Mouse (Mus musculus) mouse embryonic stem cell (cell line): Measurements from ENCODE around the gene Gm10961.

Experiments
- in situ Hi-C, 2 experiments: fragments of 300-500 bp; cut with MboI; formaldehyde crosslinking; loops; 1 replicate in 1 of 2; 3 replicates in 1 of 2; pipeline ENCODE4 v1.14.3; 2019 to 2020; ENCODE audit warnings: low sequenced_read_pairs in 2 of 2, low pct_unique_long_range_greater_than_20kb in 1 of 2, mixed read lengths in 1 of 2; ENCODE audit not compliant: unreplicated experiment in 1 of 2

Gm10961 gene

DNA sequence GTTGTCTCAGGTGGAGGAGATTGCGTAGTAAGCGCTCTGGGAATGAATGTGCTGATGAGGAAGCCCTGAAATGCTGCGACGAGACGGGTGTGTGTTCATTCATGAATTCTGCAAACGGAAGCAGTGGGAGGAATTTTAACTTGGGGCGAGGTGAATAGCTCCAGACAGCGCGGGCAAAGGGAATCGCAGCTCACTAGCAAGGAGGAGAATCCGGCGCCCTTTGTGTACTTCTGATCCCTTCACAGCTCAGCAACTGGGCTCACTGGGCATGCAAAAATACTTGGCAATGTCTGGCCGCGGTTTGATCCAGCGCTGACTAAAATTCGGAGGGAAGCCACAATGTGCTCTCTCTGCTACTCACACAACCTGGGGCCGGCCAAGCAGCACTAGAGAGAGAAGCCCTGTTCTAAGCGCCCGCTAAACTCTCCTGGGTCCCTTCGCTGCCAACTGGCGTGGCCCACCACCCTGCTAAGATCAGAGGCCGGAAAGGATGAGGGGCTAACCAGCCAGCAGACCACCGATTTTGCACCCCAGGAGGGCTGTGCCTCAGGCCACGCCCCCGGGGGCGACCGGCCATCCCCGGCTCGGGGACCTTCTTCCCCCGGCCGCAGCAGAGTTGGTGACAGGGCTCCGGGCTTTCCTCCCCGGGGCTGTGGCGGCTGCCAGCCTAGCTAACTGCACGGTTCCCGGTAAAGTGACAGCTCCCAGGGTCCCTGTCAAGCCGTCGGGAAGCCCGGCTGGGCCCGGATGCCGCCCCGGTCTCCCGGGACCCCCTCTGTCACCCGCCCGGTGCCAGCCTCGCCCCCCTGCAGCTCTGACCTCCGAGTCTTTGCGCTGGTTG lies at the start of gene Gm10961:
Gene Gm10961 (plus strand): TSS at position 641 of the 841 bp plus-strand sequence.
- in situ Hi-C loops: no loop called here

DNA sequence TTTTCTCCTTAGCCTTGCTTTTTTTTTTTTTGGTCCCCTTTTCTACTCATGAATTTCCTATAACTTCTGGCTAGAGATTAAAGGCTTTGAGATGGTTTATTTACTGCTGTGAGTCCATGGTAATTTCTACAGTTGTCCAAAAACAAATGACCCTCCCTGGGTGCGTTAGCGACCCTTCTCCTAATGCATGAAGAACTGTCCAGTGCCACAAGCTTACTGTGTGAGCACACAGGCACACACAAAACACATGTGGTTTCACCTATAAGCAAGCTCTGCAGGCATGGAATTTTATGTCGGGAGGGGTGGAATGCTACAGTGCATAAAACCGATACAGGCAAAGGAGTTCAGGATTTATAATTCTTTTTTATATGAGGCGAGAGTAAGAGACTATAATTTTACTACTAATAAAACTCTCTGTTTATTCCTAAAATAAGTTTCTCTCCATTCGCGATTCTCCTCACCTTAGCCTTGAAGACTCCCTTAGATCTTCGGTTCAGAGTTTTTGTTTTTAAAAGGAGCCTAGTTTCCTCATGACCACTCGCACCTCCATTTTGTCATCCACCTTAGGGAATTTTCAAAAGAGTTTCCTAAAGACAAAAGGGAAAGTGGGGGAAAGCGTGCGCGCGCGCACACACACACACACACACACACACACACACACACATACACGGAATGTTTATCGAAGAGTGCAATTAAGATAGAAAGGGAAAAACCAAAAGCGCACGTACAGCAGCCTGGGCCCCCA lies 48.8 kb upstream of the Gm10961 start:
- in situ Hi-C loops: no loop called here

DNA sequence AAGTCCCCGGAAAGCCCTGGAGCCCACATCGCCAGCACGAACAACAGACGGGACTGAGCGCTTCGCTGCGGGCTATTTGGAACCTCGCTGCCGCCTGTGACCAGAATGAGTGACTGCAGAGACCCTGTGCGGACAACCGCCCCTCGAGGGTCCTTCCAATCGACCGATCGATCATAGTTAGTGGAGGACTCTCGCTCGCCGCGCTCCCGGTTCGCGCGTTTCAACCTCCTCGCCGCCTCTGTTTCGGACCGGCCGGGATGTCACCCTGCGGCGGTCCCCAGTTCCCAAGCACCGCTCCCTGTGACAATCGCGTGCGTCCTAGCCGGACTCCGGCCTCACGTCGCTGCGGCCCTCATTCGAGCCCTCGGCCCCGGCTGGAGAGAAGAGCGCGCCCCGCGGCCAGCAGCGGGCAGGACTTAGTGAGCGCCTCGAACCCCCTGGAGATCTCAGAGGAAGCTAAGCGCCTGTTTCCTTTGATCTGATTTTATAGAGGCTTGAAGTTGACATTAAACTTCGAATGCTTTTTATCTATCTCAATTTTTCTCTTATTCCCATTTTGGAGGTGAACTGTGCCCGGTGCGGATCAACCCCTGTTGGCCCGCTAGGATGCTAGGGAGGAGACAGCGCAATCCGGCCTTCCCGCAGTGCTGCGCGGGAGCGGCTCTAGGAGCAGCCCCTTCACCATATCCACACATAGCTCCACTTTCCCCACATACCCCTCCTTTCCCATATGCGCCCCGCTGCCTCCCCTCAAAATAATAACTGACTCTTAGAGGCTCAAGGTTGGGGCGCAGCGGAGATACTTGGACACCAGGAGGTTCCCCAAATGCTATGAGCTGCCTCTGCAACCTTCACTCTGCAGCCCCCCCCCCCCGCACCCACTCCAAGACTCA lies 48.0 kb upstream of the Gm10961 start:
- in situ Hi-C loops: no loop called here

DNA sequence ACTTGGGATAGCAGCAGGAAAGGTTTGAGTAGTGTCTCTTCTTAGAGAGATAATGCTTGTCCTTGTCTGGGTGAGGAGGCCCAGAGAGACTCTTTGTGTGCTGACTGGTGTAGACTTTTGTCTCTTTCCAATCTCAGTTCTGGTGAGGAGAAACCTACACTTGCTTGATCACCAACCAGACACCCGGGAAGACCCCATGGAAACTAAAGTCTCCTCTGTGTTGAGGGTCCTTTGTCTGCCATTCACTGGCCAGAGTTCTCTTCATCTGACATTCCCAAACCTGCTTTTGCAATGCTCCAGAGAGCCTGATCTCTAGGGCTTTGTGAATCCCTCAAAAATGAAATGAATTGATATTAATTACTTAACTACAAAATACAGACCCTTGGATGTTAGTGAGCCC lies 47.2 kb upstream of the Gm10961 start:
- in situ Hi-C loops: no loop called here

DNA sequence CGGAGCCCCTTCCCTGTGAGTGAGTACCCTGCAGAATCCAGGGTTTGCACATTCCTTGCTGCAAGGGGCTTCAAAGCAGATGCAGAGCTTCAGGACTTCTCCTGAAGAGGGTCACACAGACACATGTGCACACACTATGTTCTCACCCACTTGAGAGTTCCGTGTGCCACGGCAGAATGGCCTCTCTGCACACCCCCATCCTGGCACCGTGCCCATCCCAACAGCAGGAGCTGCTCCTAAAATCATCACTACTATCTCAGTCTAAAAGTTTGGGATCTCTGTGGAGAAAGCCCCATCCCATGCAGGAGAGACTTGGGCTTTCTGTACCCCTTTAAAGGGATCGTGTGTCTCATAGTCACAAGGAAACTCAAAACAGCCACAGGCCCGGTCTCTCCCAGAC lies 44.6 kb upstream of the Gm10961 start:
- in situ Hi-C loops: no loop called here

DNA sequence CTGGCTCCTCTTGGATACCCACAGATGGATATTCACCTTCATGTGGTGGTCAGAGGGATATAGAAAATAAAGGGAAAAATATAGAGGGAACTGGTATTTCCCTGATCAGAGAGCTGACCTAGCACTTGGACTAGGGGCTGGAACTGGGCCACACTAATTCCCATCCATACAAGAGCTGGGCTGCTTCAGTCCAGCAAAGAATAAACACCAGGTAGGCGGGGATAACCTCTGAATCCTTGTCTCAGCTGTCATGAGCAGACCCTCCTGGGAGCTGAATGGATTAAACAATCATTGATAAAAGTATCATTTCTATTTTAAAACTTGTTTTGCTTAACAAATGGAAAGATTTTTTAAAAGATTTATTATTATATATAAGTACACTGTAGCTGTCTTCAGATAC lies 39.5 kb upstream of the Gm10961 start:
- in situ Hi-C loops: no loop called here

DNA sequence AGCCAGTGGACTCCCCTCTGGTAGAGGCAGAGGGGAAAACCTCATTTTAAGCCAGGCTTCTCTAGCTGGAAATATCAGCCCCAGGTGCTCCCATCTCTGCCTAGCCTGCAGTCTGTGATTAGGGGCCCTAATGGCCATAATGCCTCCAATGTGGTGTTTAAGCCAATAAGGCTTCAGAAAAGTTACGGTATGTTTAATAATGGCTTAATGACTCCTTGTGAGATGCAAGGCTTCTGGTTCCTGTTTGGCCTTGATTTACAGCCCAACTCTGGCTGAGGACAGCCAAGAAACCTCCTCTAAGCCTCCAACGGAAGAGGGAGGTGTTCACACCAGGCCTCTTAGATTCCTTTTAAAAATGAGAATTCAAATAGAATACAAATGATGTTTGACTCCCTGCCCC lies 37.5 kb upstream of the Gm10961 start:
- in situ Hi-C loops: no loop called here

DNA sequence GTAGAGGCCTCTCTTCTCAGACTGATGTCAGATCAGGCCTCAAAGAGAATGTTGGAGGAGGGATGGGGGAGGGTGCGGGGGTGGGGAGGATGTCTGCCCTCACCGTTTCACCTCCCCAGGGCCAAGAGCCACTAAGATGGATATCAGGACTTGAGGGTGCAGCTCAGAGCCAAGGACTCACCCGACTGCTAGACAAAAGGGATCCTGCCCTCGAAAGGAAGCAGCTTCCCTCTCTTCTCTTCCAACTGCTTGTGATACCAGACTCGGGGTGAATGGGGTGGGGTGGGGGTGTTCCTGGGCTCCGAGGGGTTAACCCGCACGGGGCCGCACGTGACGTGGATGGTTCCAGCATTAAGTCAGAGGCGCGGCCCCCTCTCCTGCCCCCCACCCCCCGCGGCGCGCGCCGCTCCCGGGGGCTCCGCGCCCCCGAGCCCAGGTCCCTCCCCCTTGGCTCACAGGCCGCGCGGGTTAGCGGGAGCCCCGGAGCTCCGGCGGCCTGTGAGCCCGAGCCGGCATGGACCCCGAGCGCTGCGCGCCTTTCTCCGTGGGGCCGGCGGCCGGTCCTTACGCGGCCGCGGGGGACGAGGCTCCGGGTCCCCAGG lies 36.4 kb upstream of the Gm10961 start, which contains the start of gene Alx3:
Gene Alx3 (plus strand): TSS at position 370 of the 602 bp plus-strand sequence.
- in situ Hi-C loops: no loop called here

DNA sequence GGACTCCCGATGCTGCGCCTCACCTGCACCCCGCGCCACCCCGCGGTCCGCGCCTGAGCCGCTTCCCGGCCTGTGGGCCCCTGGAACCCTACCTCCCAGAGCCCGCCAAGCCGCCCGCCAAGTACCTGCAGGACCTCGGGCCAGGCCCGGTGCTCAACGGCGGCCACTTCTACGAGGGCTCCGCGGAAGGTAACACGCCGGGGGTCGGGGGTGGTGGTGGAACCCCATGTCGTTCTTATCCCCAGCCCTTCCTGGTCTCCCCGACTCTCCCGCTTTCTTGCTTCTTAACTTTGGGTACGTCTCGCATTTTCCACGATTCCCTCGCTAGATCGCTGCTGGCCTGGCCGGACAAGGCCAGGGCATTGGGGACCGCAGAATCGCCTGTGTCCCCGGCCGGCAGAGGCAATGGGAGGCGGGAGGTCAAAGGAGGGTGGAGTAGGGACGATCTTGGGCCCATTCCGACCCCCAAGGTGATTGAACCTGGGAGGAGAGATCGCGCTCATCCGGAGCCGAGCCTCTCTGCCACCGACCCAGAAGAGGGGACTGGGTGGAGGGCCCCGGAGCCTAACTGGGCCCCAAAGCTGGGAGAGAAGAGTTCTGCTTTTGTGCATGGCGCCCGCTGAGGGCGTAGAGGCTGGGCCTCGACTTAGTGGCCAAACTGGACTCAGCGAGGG lies 35.7 kb upstream of the Gm10961 start:
- in situ Hi-C loops: no loop called here

DNA sequence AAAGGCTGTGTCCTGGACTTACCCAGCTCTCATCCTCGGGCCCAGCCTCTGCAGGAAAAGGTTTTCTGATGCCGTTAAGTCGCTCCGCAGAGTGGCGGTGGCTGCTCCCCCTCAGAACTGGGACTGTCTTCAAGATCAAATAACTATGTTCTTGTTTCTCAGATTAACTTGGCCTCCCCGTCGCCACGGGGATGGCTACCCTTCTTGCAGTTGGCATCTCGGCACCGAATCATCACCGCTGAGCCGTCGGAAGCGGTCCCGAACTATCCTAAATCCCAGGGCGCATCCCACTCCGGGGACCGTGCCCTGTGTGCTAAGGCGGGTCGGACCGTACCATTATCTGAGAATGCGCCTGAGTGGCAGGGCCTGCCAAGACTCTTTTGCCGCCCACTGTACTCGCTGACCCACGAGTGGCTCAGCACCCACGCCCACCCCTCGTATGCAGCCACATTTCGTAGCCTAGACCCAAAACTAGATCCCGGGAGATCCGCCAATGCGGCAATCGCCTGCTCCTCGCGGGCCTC lies 35.1 kb upstream of the Gm10961 start:
- in situ Hi-C loops: no loop called here

DNA sequence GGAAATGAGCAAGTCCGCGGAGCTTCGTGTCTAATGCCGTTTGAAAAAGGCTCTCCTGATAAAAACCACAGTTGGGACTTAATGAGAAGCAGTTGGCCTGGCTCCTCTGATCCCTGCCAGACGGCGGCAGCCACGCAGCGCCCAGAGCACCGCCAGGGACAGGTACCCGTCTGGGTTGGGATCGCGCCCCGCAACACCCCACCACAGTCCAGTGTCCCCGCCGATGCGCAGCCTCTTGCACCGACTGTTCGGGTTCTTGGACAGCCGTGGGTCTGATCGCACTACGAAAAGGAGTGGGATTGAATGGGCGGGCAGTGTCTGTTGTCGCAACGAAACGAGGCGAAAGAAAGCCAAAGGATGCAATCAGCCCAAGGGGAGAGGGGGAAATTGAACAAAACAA lies 34.6 kb upstream of the Gm10961 start:
- in situ Hi-C loops: no loop called here

DNA sequence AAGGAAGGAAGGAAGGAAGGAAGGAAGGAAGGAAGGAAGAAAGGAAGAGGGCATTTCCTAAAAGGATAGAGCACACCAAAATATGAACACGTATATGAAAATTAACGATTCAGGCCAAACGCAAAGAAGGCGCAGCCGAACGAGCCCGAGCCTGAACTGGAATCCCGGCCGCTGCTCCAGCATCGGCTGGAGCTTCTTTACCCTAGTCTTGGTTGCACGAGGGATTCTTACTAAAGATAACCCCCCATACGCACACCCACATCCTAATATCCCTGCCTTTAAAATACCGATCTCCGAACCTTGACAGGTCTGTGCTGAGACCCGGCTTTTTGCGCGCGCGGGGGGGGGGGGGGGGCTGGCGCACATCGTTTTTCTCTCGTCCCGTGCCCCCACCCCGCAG lies 34.0 kb upstream of the Gm10961 start:
- in situ Hi-C loops: no loop called here

DNA sequence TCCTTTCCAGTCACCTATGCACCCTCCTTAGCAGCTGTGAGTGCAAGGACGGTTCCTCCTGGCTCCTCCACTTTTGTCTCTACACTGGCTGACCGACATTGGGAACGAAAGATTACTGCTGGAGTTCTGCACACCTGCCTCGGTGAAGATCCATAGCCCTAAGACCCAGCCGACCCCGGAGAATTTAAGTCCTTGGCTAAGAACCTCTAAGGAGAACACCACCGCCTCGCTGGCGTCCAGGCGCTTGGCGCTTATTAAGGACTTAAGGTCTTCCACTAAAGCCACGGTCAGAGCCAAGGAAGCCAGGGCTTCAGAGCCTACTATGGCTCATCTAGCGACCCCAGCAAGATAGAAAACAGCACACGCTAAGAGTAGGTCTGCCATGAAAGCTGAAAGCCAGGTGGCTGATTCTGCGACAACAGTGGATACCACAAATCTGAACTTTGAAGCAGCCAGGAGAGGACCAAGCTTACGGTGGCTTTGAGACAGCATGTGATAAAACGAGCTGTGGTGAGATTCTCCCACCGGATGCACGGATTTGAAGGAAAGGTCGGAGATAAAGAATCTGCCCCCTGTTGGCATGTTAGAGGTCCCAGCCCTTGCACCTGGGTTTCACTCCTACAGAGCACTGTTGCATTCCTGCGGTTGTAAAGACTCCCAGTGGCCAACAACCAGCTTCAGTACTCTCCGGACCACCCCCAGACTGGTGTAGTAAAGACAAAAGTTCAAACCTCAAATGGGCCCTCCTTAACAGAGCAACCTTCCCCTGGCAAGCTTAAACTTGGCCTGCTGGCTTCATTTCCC lies 33.3 kb upstream of the Gm10961 start:
- in situ Hi-C loops: no loop called here

DNA sequence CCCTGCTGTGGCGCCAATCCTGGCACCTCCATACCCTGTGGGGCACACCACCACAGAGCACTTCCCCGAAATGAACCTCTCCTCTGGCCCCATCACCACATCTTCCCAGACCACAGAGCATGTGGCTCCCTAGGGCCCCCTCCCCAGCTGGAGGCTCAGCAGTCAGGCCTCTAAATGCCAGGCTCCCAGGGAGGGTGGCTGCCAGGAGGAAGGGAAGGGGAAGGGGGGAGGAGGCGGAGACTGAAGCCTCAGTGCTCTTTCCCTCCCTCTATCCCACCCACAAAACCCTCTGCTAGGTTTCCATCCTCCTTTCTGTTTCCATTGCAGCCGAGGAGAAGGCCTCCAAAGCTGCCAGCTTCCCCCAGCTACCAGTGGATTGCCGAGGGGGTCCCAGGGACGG lies 31.0 kb upstream of the Gm10961 start:
- in situ Hi-C loops: no loop called here

DNA sequence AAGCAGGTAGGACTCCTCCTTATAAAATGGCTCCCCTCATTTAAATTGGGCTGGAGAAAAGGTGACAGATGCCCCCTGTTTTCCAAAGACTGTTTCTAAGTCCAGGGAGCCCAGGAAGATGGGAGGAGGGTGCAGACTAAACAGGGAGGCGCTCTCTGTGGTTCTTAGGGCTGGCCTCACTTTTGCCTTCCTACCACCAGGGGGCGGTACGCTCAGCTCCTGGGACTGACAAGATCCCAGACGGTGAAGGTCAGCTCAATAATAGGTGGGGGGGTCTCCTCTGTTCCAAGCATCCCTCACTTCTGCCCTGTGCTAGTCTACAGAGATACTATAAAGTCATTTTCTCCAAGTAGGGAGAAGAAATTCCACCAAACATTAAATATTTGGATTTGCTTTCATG lies 25.8 kb upstream of the Gm10961 start:
- in situ Hi-C loops: no loop called here

DNA sequence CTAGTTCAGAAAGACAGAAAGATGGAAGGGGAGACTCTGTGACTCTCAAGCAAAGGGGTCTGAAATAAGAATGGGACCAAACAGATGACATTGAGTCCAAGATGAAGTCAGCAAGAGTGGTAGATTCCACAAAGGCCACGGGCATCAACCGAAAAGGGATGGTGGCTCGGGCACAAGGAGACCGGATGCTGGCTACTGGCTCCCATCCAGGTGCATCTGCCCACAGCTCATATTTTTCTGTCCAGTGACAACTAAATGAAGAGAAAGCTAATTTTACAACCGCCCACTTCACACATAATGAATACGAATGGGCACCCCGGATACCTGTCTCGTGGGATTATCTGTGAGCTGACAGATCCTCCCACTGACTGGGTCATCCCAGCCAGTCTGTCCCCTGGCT lies 23.9 kb upstream of the Gm10961 start:
- in situ Hi-C loops: no loop called here

DNA sequence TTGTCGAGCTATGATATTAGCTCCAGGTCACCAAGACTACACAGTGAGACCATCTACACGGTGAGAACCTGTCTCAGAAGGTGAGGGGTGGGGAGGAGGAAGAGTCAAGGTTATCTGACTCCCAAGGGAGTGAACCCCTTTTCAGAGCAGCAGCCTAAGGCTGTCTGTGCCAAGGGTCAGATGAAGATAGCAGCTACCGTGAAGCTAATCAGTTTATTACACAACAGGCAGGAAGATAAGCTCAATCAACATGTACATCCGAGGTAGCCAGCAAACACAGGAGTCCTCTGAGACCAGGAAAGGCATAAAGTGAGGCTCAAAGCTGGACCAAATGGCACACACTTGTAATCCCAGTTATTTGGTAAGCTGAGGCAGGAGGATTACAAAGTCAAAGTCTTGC lies 22.3 kb upstream of the Gm10961 start:
- in situ Hi-C loops: no loop called here
